Mouse (Mus musculus) adrenal gland, adult 2 months (tissue): ENCODE measurements around the gene Atp6v1g1. TPM values are rescaled to one million over a fixed set of nuclear protein-coding genes. Genes with fewer than 3 reads are reported as not detected.
A peak's percentile ranks its signal among the peaks of the same experiment; 100 is the strongest.

Experiments used
- DNase-seq: peaks from one replicate; pipeline ENCODE4 v3.0.0; 2021
- long read RNA-seq: library from polyadenylated mRNA; stranded (forward); transcript quantifications from one replicate; pipeline ENCODE4 v2.0.0, GENCODE M21; 2021
- polyA plus RNA-seq: library from polyadenylated mRNA; depleted of rRNA; stranded (reverse); fragments of >200 nt; gene quantifications from 2 replicates; pipeline ENCODE4 v1.2.3, GENCODE M21; 2012; rRNA removed
- total RNA-seq, 2 experiments: library from RNA; stranded (reverse); gene quantifications; 2 replicates each; pipeline ENCODE4 v1.2.3; 2021

The Atp6v1g1 gene
- total RNA-seq (100 to 1,000 TPM; 166 to 207 TPM), polyA plus RNA-seq (21.2 and 22.1 TPM in 2 replicates)
- long read RNA-seq, transcript Atp6v1g1-201 (3 exons, 1,135 nt): major isoform, 192 of 203 reads
- long read RNA-seq, partial matches to known transcripts: 0 of 203 reads
- long read RNA-seq, other reads (novel, unspliced or antisense): 11 of 203 reads

DNA sequence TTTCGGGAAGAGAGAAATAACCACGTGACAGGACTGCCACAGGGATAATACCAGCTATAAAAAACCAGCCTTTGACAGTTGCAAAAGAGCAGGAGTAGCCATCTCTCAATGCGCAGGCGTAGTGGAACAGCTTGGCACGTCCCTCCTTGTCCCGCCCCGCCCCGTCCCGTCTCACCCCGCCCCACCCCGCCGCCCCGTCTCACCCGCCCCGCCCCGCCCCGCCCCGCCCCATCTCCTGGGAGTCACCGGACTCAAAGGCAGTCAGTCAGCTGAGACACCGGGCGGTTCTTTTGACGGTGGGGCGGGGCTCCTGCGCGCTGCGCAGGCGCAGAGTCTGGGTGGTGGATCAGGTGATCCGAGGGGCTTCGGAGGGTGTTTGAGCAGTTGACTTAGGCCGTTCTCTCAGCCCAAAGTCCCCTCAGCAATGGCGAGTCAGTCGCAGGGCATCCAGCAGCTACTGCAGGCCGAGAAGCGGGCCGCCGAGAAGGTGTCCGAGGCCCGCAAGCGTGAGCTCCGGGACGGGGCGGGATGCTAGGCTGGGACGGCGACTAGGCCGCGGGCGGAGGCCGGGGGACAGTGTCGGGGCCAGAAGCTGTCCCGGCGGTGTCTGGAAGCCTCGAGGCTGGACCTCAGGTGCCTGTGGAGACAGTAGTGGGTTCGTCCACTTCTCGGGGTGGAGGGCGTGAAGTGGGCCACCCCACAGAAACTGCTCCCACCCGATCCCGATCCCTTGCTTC lies at the start of gene Atp6v1g1:
Atp6v1g1 (plus strand) TSS at position 279 of the 737 bp plus-strand sequence.
- peak; percentile 98 for DNase-seq

DNA sequence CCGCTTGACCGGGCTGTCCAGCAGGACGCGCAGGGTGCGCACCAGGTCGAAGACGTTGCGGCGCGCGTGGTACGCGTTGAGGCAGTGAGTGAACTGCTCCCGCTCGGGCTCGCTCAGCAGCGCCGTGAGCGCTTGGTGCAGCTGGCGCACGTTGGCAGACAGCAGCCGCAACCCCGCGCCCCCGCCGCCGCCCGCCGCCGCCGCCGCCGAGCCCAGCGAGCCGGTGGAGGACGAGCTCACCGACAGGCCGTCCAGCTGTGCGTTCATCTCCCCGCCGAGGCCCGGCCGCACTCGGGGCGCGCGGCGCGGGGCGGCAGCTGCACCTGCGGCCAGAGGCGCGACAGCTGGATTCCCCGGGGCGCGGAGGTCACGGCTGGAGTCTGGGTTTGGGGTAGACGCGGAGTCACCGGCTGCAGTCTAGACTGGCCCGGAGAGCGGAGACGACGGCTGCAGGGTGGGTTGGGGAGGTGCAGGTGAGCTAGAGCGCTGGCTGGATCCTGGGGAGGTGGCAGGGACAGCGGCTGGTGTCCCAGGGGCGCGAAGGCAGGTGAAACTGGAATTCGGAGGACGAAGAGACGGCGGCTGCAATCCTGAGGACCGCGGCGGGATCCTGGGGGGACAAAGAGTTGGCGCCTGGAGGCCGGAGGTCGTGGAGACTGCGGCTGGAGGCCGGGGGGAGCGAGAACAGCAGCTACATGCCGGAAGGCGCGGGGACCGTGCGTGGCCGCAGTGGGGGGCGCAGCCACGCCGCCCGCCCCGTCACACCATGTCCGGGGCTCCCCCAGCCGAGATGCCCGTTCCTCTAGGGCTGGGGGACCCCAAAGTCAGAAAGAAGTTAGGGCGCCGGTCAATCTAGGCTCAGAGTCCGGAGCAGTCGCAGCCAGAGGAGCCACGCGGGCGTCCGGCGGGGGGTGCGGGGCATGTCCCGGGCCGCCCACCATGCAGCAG lies 49.3 kb upstream of the Atp6v1g1 start:
- DNase-seq: peak; percentile 77

DNA sequence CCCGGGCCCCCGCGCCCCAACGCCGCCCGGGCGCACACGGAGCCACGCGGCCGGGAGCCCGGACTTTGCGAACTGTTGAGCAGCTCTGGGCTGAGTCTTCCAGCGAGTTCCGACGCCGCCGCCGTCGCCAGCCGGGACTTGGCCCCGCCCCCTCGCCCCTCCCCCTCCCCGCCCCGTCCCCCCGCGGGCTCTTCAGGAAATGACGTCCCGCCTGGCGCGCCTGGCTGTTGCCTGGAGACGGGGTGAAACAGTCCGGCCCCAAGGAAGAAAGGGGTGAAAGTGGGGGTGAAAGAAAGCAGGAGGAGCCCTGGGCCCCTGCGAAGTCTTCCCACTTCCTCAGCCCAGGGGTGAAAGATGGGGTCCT lies 48.7 kb upstream of the Atp6v1g1 start, which contains the start of gene Whrn:
Whrn (minus strand) TSS at position 77 of the 364 bp plus-strand sequence.
- DNase-seq: peak; percentile 89

DNA sequence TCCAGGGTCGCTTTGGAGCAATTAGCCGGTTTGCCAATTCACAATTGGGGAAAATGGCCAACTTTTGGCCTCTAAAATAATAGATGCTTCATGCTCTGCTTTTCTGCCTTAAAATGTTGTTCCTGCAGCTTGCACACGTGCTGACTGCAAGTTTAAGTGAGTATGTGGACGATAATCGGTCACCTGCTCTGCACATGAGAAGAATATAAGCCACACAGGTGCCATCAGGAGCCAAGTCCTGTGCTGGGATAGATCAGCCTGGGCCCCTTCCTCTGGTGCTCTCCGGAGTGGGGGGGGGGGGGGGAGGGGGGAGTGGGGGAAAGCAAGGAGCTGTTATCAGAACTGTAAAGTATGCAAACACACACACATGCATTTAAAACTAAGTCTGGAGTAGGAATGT lies 48.3 kb upstream of the Atp6v1g1 start:
- no peak for DNase-seq

DNA sequence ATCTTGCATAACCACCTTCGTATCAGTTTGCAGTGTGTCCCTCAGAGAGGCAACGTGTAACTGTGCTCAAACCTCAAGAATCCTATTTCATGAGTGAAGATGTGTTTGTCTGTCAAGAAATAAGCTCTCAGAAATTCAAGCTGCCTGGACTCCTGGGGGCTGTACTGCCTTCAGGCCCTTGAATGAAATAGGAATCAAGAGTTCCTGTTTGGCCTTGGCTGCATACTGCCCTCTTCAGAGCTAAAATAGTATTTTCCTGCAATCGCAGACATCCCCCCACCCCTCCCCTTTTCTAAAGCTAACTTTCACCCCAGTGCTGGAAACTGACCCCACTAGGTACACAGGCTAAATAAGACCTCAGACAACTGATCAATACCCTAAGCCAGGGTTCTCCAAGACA lies 46.2 kb upstream of the Atp6v1g1 start:
- DNase-seq: no peak

DNA sequence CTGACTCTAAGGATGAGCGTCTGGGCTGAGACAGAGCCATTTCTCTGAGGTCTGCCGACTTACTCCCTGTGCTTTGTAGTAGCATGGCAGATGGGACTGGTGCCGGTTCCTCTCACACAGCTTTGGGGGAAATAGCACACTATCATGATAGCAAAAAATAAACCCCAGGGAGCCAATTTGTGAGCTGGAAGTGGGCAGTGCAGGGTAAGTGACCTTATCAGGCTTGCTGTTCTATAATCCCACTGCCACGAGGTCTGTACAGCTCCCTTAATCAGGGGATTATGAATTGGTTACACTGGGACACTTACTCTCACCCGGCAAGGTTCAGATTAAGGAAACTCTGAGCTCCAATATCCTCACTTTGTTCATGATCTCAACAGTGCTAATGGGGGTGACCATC lies 43.5 kb upstream of the Atp6v1g1 start:
- no peak for DNase-seq

DNA sequence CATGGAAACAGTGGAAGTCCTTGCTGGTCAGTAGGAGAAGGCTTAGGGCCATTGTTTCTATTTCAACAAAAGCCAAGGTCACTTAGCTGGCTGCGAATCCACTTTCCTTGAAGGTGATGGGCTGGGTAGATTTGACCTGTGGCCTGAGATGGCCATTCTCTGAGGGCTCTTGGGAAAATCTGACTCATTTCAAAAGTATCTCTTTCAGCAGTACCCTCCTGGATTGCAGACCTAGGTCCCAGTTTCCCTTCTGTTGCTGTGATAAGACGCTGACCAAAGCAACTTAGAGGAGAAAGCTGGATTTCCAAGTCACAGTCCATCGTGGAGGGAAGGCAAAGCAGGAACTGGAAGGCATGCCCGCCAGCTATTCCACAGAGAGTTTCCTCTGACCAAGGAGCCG lies 40.6 kb upstream of the Atp6v1g1 start:
- DNase-seq: no peak

DNA sequence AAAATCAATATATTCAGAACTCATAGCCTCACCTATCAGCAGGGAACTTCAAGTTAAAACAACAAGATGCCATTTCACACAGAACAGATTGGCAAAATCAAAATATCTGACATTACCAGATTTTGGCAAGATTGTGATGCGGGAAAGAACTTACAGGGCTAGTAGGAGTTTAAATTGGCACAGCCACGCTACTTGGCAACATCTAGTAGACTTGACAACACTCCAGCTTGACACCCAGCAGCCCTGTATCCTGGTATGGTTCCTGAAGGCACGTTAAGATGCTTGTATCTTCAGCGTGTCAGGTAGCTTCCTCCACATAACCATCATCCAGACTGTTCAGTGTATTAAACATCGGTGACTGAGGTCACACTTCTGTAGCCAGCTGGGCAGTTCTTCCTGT lies 37.1 kb upstream of the Atp6v1g1 start:
- DNase-seq: no peak

DNA sequence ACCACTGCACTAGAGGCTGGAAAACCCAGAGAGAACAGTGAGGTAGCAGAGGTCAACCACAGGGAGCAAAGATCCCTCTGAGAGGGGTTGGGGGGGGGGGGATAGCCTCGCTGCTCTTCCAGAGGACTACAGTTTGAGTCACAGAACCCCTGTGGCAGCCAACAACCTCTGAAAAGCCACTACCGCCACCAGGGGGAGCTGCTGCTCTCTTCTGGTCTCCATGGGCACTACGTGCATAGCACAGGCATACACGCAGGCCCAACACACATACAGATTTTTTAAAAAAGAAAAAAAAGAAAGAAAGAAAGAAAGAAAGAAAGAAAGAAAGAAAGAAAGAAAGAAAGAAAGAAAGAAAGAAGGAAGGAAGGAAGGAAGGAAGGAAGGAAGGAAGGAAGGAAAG lies 36.3 kb upstream of the Atp6v1g1 start:
- DNase-seq: peak; percentile 83

DNA sequence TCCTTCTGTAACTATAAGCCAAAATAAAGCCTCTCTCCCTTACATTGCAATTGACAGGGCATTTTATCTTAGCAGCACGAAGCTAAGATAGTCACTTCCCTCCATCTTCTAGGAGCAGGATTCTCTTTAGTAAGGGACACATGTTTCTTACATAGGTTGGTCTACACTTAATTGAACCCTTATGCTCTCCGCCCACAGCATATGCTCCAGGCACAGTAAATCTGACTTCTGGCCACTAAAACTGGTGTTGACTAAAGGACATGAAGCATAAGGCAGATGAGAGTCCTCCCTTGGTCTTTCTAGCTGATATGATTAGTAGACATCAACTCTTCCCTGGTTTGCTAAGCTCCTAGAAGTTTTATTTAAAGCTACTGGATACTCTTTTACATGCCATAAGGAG lies 31.7 kb upstream of the Atp6v1g1 start:
- no peak for DNase-seq

DNA sequence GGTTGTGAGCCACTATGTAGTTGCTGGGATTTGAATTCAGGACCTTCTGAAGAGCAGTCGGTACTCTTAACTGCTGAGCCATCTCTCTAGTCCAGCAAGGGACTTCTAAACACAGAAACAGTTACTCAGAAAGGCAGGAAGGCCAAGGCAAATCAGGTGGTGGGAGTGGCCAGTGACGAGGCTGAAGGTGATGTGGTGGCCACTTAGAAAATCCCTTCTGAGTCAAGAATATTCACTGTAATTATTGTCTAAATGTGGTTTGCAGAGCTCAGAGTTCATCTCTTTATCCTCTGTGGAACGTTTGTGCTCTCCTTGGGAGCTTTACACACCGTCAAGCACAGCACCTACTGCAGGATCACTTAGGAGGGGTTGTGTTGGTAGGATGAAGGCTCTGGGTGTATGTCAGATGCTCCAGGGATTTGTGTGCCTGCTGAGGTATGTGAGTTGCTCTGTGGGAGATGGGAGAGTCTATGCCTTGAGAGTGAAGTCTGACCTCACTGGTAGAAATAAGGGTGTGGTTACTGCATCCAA lies 30.1 kb upstream of the Atp6v1g1 start:
- DNase-seq: no peak

DNA sequence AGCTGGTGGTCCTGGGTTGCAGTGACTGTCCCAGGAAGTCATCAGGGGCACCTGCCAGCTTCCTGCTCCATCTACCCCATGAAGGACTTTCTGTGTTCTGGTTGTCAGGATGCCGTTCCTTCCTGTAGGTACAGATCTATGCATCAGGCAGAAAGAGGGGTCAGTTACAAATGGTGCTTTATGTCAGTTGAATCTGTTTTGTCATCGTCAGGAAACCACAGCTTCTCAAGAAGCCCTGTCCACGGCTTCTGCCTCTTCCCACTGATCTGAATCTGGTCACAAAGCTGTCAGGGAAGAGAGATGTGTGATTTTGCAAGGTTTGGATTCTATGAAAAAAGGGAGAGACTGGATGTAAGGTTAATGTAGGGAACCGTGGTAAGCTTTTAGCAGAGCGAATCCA lies 29.6 kb upstream of the Atp6v1g1 start:
- no peak for DNase-seq

DNA sequence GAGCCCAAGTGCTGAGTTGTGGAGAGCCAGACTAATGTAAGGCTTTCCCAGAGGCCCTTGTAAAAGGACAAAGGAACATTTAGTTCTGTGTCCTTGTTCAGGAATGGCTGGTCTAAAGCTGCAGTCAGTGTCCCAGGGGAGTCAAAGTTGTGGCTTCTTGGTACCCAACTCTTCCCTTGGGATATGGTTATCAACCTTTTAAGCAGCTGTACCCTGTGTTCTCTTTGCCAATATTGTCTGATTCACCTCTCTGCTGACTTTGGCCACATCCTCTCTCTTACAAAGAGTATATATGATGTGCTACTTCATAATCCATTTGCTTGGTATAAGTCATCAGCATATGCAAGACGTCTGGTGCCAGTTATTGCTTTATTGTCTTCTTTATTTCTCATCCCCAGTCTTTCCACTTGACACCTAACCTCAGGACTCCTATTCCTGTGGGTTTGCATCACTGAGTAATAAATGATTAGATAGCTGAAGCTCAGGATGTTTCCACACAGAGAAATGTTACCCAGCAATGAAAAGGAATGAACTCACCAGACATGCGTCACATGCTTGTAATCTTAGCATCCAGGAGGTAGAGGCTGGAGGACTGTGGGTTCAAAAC lies 22.7 kb upstream of the Atp6v1g1 start:
- no peak for DNase-seq

DNA sequence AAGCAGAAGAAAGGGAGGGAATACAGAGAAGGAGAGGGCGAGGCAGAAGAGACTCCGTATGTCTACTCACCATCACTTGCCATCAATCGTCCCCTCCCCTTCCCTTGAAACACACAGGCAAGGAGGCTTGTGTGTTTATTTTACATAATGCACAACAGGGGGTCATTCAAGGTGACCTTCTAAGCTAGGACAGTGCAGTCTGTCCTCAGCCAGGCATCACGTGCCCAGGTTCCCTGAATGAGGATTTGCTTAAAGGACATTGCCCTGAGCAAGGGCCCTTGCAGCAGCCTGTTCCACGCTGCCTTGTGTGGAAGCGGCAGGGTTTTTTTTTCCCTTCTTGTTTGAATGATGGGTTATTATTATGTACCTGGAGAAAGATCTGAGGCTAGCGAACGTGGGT lies 19.1 kb upstream of the Atp6v1g1 start:
- DNase-seq: no peak

DNA sequence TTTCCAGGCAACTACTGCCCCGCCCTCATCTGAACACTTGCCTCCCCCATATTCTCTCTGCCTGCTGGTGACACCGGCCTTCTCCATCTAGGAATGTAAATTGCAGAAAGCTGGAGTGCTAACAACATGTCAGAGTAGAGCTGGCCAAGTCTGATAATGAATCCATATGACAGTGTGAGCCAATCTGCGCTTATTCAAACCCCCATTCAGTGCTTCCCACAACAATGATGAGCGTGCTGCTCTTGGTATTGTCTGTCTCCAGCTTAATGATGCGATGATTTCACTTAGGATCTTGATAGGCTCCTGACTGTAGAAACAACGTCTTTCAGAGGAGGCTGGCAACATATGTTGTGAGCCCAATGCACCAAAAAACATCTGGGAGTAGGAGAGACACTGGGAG lies 15.6 kb upstream of the Atp6v1g1 start:
- no peak for DNase-seq

DNA sequence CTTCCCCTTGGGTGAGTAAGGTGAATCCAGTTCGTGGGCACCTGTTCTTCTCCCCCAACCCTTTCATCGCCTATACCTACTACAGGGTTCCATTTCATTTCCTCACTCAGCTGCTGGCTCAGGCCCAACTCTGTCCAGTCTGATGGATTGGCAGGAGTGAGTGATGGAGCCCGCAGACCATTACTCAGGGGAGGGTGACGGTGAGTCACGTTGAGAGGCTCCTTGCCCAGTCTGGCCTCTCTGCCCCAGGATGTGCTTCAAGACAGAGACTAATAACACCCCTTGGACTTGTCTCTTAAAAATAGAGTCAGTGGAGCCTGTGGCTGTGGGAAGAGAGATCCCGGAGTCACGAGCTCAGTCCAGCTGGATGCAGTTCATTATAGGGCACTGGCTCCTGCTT lies 14.2 kb upstream of the Atp6v1g1 start:
- peak; percentile 73 for DNase-seq

DNA sequence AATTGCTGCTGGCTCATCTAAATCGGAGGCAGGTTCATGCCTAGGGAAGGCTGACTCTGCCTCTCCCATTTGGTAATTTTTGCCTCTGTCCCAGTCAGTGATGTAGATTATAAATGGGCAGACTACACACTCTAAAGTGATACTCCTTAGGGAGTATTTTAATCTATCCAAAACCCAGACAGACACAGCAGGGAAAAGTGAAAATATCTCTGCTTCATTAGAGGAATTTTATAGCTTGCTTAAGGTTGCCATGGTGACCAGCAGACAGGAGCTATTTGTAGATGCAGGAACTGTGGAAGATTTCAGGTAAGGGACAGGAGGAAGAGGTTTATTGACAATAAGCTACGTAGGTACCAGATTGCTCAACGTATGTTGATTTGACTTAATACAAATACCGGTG lies 7.0 kb upstream of the Atp6v1g1 start:
- no peak for DNase-seq

DNA sequence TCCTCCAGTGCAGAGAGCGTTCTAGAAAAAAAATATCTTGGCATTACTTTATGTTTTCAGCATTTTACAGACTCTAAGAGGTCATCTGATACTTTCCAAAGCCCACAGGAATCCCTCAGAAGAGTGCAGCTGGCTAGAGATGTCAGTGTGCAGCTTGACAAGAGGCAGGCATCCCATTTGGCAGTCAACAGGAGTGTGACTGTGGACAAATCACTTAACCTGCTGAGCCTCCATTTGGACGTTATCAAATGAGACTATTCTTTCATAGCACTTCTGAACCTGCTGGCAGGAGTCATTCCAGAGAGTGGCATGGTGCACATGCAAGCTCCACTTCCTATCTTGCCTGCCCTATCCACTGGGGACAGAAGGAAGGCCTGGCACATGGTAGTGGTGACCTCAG lies 2.4 kb upstream of the Atp6v1g1 start:
- DNase-seq: no peak

DNA sequence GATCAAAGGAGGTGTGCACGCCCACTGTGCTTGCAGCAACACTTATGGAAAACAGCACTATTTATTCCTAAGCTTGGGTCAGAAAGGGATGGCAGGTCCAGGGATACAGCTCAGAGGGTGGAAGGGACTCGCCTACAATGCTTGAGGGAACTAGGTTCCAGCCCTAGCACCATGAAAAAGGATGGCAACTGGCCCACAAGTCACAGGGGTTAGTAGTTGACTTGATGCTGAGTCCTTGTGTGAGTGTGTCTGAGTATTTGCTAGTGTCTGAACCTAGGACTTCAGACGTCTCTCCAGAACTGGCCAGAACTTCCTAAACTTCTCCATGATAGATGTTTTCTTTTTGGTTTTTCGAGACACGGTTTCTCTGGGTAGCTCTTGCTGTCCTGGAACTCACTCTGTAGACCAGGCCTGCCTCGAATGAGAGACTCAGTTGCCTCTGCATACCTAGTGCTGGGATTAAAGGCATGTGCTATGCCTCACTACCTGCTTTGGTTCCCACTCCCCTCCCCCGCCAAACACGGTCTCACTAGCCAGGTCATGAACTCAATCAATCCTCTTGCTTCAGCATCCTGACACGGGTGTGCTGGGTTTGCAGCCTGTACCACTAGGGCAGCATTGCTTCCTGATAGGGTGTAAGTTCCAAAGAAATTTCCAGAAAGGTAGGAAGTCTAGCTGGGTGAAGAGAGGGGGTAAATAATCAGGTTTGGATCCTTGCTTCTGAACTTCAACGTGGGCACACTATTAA lies 652 bp upstream of the Atp6v1g1 start:
- no peak for DNase-seq

DNA sequence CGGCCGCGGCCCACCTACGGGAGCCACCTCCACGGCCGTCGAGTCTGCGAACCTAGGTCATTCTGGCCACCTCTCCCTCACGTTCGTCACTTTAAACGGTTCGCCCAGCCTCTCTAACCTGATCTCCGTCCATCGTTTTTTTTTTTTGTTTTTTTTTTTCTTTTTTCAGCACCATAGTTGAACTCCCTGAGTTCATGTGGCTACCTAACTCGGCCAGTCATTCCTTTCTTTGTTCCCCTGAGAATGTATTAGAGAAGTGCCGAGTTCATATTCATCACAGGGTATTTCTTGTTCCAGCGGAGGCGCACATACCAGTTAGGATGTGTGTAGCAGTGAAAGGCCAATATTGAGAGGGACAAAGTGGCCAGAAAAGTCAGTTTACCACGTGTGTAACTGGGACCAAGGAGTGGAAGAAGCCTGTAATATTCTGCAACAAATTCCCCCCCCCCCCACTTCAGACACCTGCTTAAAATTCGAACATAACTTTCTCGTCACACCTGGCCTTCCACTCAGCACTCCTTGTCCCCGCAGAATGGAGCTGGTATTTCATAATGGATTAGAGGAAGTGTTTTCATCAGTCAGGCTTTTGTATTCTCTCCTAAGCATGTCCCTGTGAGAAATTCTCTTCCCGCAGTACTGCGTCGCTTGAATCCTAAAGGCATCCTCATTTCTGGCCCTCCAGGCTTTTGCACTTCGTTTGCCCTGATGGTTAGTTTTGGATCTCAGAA lies 823 bp downstream of the Atp6v1g1 start:
- DNase-seq: no peak
